Mouse (Mus musculus) neural tube, embryonic 12.5 days (tissue): ENCODE measurements at regions not wholly inside any gene's neighbourhood (a gene's known extent, or its start where the extent isn't known, plus 50 kb on each side); places are given as distances from the start of the nearest gene placed in this dataset.

ENCODE experiments used
- ATAC-seq: fragments of 200-750 bp; cut with Nextera tagmentation; 2 replicates; pipeline ENCODE4 v1.8.0; 2017; ENCODE audit warnings: low read depth, mild to moderate bottlenecking, moderate TSS enrichment, moderate library complexity; ENCODE audit not compliant: low FRiP score
- H3K27ac ChIP-seq: fragments of 300-500 bp; sonication (generic); 2 replicates; pipeline ENCODE4 v1.5.1; 2016
- H3K27me3 ChIP-seq: fragments of 300-500 bp; sonication (generic); replicated peaks from 2 replicates; pipeline ENCODE4 v1.6.1; 2016; ENCODE audit warnings: mild to moderate bottlenecking
- H3K36me3 ChIP-seq: fragments of 300-500 bp; sonication (generic); 2 replicates; pipeline ENCODE4 v1.6.1; 2016; ENCODE audit warnings: mild to moderate bottlenecking
- H3K4me1 ChIP-seq: fragments of 300-500 bp; sonication (generic); 2 replicates; pipeline ENCODE4 v1.6.1; 2016
- H3K4me2 ChIP-seq: fragments of 300-500 bp; sonication (generic); replicated peaks from 2 replicates; pipeline ENCODE4 v1.6.1; 2016; ENCODE audit warnings: mild to moderate bottlenecking
- H3K4me3 ChIP-seq: fragments of 300-500 bp; sonication (generic); 2 replicates; pipeline ENCODE4 v1.5.1; 2016
- H3K9ac ChIP-seq: fragments of 300-500 bp; sonication (generic); 2 replicates; pipeline ENCODE4 v1.6.1; 2016; ENCODE audit warnings: mild to moderate bottlenecking
- H3K9me3 ChIP-seq: fragments of 300-500 bp; sonication (generic); 2 replicates; pipeline ENCODE4 v1.6.1; 2016; ENCODE audit warnings: mild to moderate bottlenecking
- WGBS: fragments of 180-500 bp; shearing (Covaris S2); methylation state at CpG from one replicate; pipeline ENCODE4 v1.1.7; 2016; 5-methylcytosine and 5-hydroxymethylcytosine counted together

- Histone ChIP-seq H3K36me3 (no peaks in the 10 kb centered on the region), H3K27me3 (no peaks in the 10 kb centered on the region; the same call in 1 of the 2 replicates), H3K9ac (no peak overlapping the region), H3K9me3 (no peaks in the 10 kb centered on the region), H3K27ac (no peak overlapping the region), H3K4me2 (no peak overlapping the region), H3K4me3 (no peak overlapping the region), H3K4me1 (peaks cover 17% of the 10 kb centered on the region)
- WGBS, result 74% methylated on average over 17 of the region's 17 CpGs
- no peak for ATAC-seq
These were observed 560.9 kb downstream of the Tox3 start for GRCm38 (mm10) chr8:89787050-89787905.

DNA sequence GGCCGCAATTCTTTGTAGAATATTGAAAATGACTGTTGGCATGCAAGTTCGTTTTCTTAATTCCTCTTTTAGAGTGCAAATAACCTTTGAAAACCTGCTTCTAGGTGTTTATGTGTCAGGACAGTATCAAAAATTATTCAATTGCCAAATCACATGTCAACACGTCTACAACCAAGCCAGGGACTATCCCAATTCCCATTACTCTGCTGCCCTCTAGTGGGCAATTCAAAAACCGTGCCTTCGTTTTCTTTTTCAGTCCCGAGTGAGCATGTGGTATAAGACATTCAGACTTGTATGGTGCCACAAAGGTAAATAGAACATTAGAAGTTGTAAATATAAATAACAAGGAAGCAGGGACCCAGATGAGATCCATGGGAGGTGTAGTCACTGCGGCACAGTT, 563.1 kb downstream of the Tox3 start:
- Histone ChIP-seq H3K9ac (no peak overlapping the region), H3K9me3 (no peaks in the 10 kb centered on the region), H3K4me2 (no peak overlapping the region), H3K27ac (no peak overlapping the region), H3K4me1 (peaks cover 30% of the 10 kb centered on the region), H3K36me3 (no peaks in the 10 kb centered on the region), H3K27me3 (peaks cover 4% of the 10 kb centered on the region; the same call in 1 of the 2 replicates), H3K4me3 (no peak overlapping the region)
- ATAC-seq, result no peak
- WGBS, result 16% methylated on average over 7 of the region's 7 CpGs

- 68% methylated on average over 5 of the region's 5 CpGs for WGBS
- H3K9ac ChIP-seq, result no peak overlapping the region
- H3K27ac ChIP-seq, result no peak overlapping the region
- H3K27me3 ChIP-seq, result peaks cover 4% of the 10 kb centered on the region; the same call in 1 of the 2 replicates
- H3K4me3 ChIP-seq, result no peak overlapping the region
- no peak for ATAC-seq
- H3K4me1 ChIP-seq, result peaks cover 30% of the 10 kb centered on the region
- H3K36me3 ChIP-seq, result no peaks in the 10 kb centered on the region
- H3K4me2 ChIP-seq, result peak overlapping the region; percentile 16; the same call in 1 of the 2 replicates
- no peaks in the 10 kb centered on the region for H3K9me3 ChIP-seq
These were observed 564.8 kb downstream of the Tox3 start for GRCm38 (mm10) chr8:89783311-89783710.

DNA sequence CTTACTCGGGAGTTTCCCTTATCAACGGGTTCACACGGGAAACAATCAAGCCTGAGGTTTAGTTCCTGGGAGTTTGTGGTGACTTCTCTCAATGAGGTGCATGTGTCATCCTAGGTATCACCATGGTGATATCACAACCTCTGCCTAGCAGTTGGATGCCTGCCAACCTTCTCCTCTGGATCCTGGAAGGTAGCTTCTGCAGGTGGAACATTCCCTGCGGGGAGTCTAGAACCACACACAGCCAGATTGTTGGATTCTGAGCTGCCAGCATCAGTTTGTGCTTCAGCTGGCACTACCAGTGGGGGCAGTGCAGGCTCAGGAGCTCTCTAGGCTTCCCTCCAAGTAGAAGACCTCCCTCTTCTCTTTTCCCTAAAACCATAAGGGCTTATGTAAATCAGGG, 581.8 kb downstream of the Tox3 start:
- no peak overlapping the region for H3K27ac ChIP-seq
- no peak for ATAC-seq
- H3K27me3 ChIP-seq, result 0 out of 2 replicates have a peak, but pooled peaks cover 3% of the 10 kb centered on the region
- no peaks in the 10 kb centered on the region for H3K4me1 ChIP-seq
- 76% methylated on average over 4 of the region's 4 CpGs for WGBS
- no peaks in the 10 kb centered on the region for H3K9me3 ChIP-seq
- no peaks in the 10 kb centered on the region for H3K36me3 ChIP-seq
- no peak overlapping the region for H3K4me3 ChIP-seq
- H3K4me2 ChIP-seq, result no peak overlapping the region
- no peak overlapping the region for H3K9ac ChIP-seq

GRCm38 (mm10) chr8:89759531-89759930, 588.6 kb downstream of the Tox3 start:
- no peaks in the 10 kb centered on the region for H3K36me3 ChIP-seq
- no peak overlapping the region for H3K27ac ChIP-seq
- no peak overlapping the region for H3K4me2 ChIP-seq
- 92% methylated on average over 5 of the region's 5 CpGs for WGBS
- ATAC-seq, result no peak
- no peak overlapping the region for H3K4me3 ChIP-seq
- H3K4me1 ChIP-seq, result no peaks in the 10 kb centered on the region
- no peaks in the 10 kb centered on the region for H3K9me3 ChIP-seq
- no peaks in the 10 kb centered on the region for H3K27me3 ChIP-seq
- H3K9ac ChIP-seq, result no peak overlapping the region

GRCm38 (mm10) chr8:89758695-89759094, 589.4 kb downstream of the Tox3 start:
- H3K4me3 ChIP-seq, result no peak overlapping the region
- ATAC-seq, result no peak
- no peak overlapping the region for H3K4me2 ChIP-seq
- no peak overlapping the region for H3K27ac ChIP-seq
- H3K27me3 ChIP-seq, result no peaks in the 10 kb centered on the region
- H3K9ac ChIP-seq, result no peak overlapping the region
- WGBS, result 69% methylated on average over 10 of the region's 10 CpGs
- no peaks in the 10 kb centered on the region for H3K4me1 ChIP-seq
- no peaks in the 10 kb centered on the region for H3K36me3 ChIP-seq
- no peaks in the 10 kb centered on the region for H3K9me3 ChIP-seq

- Histone ChIP-seq H3K4me1 (no peaks in the 10 kb centered on the region), H3K9ac (no peak overlapping the region), H3K27ac (no peak overlapping the region), H3K4me3 (no peak overlapping the region), H3K27me3 (no peaks in the 10 kb centered on the region), H3K4me2 (no peak overlapping the region), H3K36me3 (no peaks in the 10 kb centered on the region), H3K9me3 (no peaks in the 10 kb centered on the region)
- no peak for ATAC-seq
- WGBS, result 51% methylated on average over 3 of the region's 3 CpGs
These were observed 592.2 kb downstream of the Tox3 start for GRCm38 (mm10) chr8:89755951-89756350.

- no peak overlapping the region for H3K4me3 ChIP-seq
- H3K36me3 ChIP-seq, result no peaks in the 10 kb centered on the region
- H3K9me3 ChIP-seq, result no peaks in the 10 kb centered on the region
- H3K27me3 ChIP-seq, result no peaks in the 10 kb centered on the region
- H3K27ac ChIP-seq, result no peak overlapping the region
- 0 out of 2 replicates have a peak, but pooled peaks cover under 1% of the 10 kb centered on the region for H3K4me1 ChIP-seq
- H3K4me2 ChIP-seq, result no peak overlapping the region
- no peak for ATAC-seq
- WGBS, result 94% methylated on average over 3 of the region's 3 CpGs
- no peak overlapping the region for H3K9ac ChIP-seq
These were observed 596.9 kb downstream of the Tox3 start for GRCm38 (mm10) chr8:89751201-89751600.

GRCm38 (mm10) chr8:89747726-89748125, 600.4 kb downstream of the Tox3 start:
- no peaks in the 10 kb centered on the region for H3K36me3 ChIP-seq
- H3K27me3 ChIP-seq, result no peaks in the 10 kb centered on the region
- no peak for ATAC-seq
- no peak overlapping the region for H3K9ac ChIP-seq
- 80% methylated on average over 4 of the region's 4 CpGs for WGBS
- no peak overlapping the region for H3K4me3 ChIP-seq
- H3K4me1 ChIP-seq, result peaks cover 10% of the 10 kb centered on the region; the same call in 1 of the 2 replicates
- H3K4me2 ChIP-seq, result no peak overlapping the region
- no peak overlapping the region for H3K27ac ChIP-seq
- H3K9me3 ChIP-seq, result no peaks in the 10 kb centered on the region

GRCm38 (mm10) chr8:89744267-89745028, 603.7 kb downstream of the Tox3 start:
- Histone ChIP-seq H3K4me3 (no peak overlapping the region), H3K9me3 (no peaks in the 10 kb centered on the region), H3K27ac (no peak overlapping the region), H3K27me3 (no peaks in the 10 kb centered on the region), H3K4me1 (peaks cover 10% of the 10 kb centered on the region; the same call in 1 of the 2 replicates), H3K36me3 (no peaks in the 10 kb centered on the region), H3K4me2 (no peak overlapping the region), H3K9ac (no peak overlapping the region)
- WGBS, result 58% methylated on average over 11 of the region's 11 CpGs
- ATAC-seq, result peak; percentile 41; the same call in 1 of the 2 replicates

GRCm38 (mm10) chr8:89738657-89739056, 609.5 kb downstream of the Tox3 start:
- no peaks in the 10 kb centered on the region for H3K27me3 ChIP-seq
- H3K9ac ChIP-seq, result no peak overlapping the region
- no peaks in the 10 kb centered on the region for H3K4me1 ChIP-seq
- H3K9me3 ChIP-seq, result no peaks in the 10 kb centered on the region
- no peak overlapping the region for H3K4me2 ChIP-seq
- H3K36me3 ChIP-seq, result no peaks in the 10 kb centered on the region
- no peak for ATAC-seq
- 87% methylated on average over 3 of the region's 3 CpGs for WGBS
- H3K27ac ChIP-seq, result no peak overlapping the region
- H3K4me3 ChIP-seq, result no peak overlapping the region

DNA sequence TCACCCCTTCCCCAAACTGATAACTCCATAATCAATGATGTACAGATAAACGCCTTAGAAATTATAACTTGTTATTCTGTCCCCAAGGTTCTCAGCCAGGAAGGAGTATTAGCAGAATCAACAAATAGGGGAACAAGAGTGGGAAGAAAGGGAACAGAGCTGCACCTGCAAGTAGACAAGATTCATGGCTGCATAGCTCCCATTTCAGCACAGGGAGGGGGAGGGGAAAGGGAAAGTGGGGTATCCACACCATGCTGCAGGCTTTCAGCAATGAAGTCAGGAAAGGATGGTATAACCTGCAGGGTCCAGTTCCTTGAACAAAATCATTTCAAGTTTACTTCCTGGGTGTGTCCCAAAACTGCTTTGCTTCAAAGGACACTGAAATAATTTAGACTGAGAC, 610.5 kb downstream of the Tox3 start:
- WGBS, result 95% methylated on average over 1 of the region's 1 CpGs
- H3K9ac ChIP-seq, result no peak overlapping the region
- H3K4me1 ChIP-seq, result no peaks in the 10 kb centered on the region
- no peak overlapping the region for H3K27ac ChIP-seq
- no peak for ATAC-seq
- H3K4me3 ChIP-seq, result no peak overlapping the region
- H3K9me3 ChIP-seq, result no peaks in the 10 kb centered on the region
- H3K36me3 ChIP-seq, result no peaks in the 10 kb centered on the region
- no peak overlapping the region for H3K4me2 ChIP-seq
- no peaks in the 10 kb centered on the region for H3K27me3 ChIP-seq
